Mouse (Mus musculus) intestine, embryonic 15.5 days (tissue): Measurements from ENCODE around the gene Ceacam14. TPM values are rescaled to one million over a fixed set of nuclear protein-coding genes. Genes with fewer than 3 reads are reported as not detected.

Experiments used
- ATAC-seq: fragments of 200-750 bp; cut with Nextera tagmentation; 2 replicates; pipeline ENCODE4 v1.8.0; 2017; ENCODE audit warnings: moderate TSS enrichment, moderate library complexity
- H3K27ac ChIP-seq: fragments of 300-500 bp; sonication (generic); 2 replicates; pipeline ENCODE4 v1.5.1; 2015; ENCODE audit warnings: mild to moderate bottlenecking, inconsistent platforms
- H3K27me3 ChIP-seq: fragments of 300-500 bp; sonication (generic); replicated peaks from 2 replicates; pipeline ENCODE4 v1.6.1; 2015; ENCODE audit warnings: inconsistent platforms
- H3K36me3 ChIP-seq: fragments of 300-500 bp; sonication (generic); 2 replicates; pipeline ENCODE4 v1.6.1; 2015; ENCODE audit warnings: inconsistent platforms
- H3K4me1 ChIP-seq: fragments of 300-500 bp; sonication (generic); replicated peaks from 2 replicates; pipeline ENCODE4 v1.6.1; 2015; ENCODE audit warnings: inconsistent platforms
- H3K4me2 ChIP-seq: fragments of 300-500 bp; sonication (generic); replicated peaks from 2 replicates; pipeline ENCODE4 v1.6.1; 2015; ENCODE audit warnings: mild to moderate bottlenecking, inconsistent platforms
- H3K4me3 ChIP-seq: fragments of 300-500 bp; sonication (generic); replicated peaks from 2 replicates; pipeline ENCODE4 v1.5.1; 2015; ENCODE audit warnings: inconsistent platforms
- H3K9ac ChIP-seq: fragments of 300-500 bp; sonication (generic); 2 replicates; pipeline ENCODE4 v1.6.1; 2015; ENCODE audit warnings: inconsistent platforms
- H3K9me3 ChIP-seq: fragments of 300-500 bp; sonication (generic); 2 replicates; pipeline ENCODE4 v1.6.1; 2016; ENCODE audit warnings: inconsistent platforms
- WGBS: fragments of 180-500 bp; shearing (Covaris S2); methylation state at CpG from one replicate; pipeline ENCODE4 v1.1.7; 2015; 5-methylcytosine and 5-hydroxymethylcytosine counted together
- polyA plus RNA-seq: library from polyadenylated mRNA; unstranded; fragments of >200 nt; fragmentation: Nextera tagmentation; extraction: Ambion mirVana; gene quantifications from 2 replicates; pipeline ENCODE4 v1.2.1, GENCODE M21; 2015

The Ceacam14 gene
- not detected in 2 replicates for polyA plus RNA-seq

DNA sequence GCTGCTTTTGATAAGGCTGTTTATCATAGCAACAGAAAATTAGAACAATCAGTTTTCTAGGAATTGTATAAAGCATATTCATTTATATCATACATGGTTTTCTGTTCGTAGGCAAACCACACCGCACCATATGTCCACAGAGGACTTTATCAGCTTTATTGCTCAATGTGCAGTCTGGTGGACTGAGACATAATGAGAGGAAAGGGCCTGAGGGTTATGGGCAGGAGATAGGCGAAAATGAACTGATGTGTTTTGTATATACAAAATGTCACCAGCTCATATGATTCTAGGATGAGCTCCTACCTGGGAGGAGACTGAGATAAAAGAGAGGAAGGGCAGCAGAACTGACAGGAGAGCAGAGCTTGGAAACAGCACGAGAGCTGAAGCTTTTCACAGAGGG lies at the start of gene Ceacam14:
Gene Ceacam14, plus strand, starts transcription at position 301 of the 400 bp plus-strand sequence.
- Histone ChIP-seq H3K4me1 (no peaks in the 10 kb centered on the region), H3K27ac (no peak within 1 kb of the TSS), H3K9ac (no peak within 1 kb of the TSS), H3K36me3 (no peaks in the 10 kb centered on the region), H3K4me3 (no peak within 1 kb of the TSS), H3K9me3 (no peaks in the 10 kb centered on the region), H3K27me3 (no peaks in the 10 kb centered on the region), H3K4me2 (no peak within 1 kb of the TSS)
- 69% methylated on average over 4 of the region's 4 CpGs for WGBS
- ATAC-seq: no peak

Other genes with a start within 250 kb of the Ceacam14 start
- gene Ceacam5, start 99.4 kb upstream of the Ceacam14 start, polyA plus RNA-seq: not detected in 2 replicates
- gene Gm5155, start 59.1 kb downstream of the Ceacam14 start, polyA plus RNA-seq: not detected in 2 replicates
- gene Ceacam11, start 159.5 kb downstream of the Ceacam14 start, polyA plus RNA-seq: not detected in 2 replicates
- not detected in 2 replicates for gene Ceacam13, start 197.3 kb downstream of the Ceacam14 start, polyA plus RNA-seq